ENCODE assay signal across 9 mouse cellular contexts in the genomic region with DNA sequence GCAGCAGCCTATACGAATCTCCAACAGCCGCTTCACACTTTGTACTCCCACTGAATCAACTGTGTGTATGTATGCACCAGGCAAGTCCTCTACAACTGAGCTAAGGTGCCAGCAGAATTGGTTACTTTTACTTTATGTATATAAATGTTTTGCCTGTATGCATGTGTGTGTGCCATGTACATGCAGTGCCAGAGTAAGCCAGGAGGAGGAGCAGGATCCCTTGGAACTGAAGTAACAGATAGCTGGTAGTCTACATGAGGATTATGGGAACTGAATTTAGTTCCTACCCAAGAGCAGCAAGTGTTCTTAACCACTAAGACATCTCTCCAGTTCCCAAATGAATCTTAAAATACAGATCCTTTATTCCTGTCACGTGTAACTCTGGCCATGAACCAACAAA. TPM values are rescaled to one million over a fixed set of nuclear protein-coding genes. Genes with fewer than 3 reads are reported as not detected.
DNase-seq lines count a peak whose midpoint lies in the region; ATAC-seq and TF ChIP-seq lines count a peak whose summit lies in the region.
"Had no signal": no experiment of that assay in that cellular context is flagged by ENCODE, and none has a peak within 500 bp of the region (broad histone marks: within the 10 kb centered on the region; RNA-seq: fewer than 3 reads in every experiment).

No protein-coding gene starts in this region.

- no peak for DNase-seq in forebrain, postnatal 0 days
- DNase-seq in forebrain, embryonic 11.5 days (ENCODE audit: low spot score), result no peak
- peak; percentile 25 to 49 for DNase-seq in urinary bladder, adult 18-20 months (ENCODE audit: low spot score in 2 of 2)
- no peak for DNase-seq in urinary bladder, adult 2 months (ENCODE audit: low spot score)
- peak; percentile 71 for DNase-seq in lung, postnatal 10 days
- DNase-seq in ovary, adult 18-20 months (ENCODE audit: low spot score), result no peak
- DNase-seq in Muller cell, postnatal 12 days (ENCODE audit: inconsistent ontology term), result no peak

- no peaks in the 10 kb centered on the region for H3K36me3 ChIP-seq in forebrain, postnatal 0 days (ENCODE audit: insufficient read depth)
- no peaks in the 10 kb centered on the region; the same call in 1 of the 2 replicates for H3K36me3 ChIP-seq in forebrain, embryonic 11.5 days (ENCODE audit: control insufficient read depth, insufficient read depth, low read length)
- H3K36me3 ChIP-seq in heart, embryonic 12.5 days, result peaks cover 23% of the 10 kb centered on the region

- whole genome bisulfite sequencing in forebrain, postnatal 0 days, result 93% methylated on average over 3 of the region's 3 CpGs
- 96% methylated on average over 3 of the region's 3 CpGs for WGBS in forebrain, embryonic 11.5 days
- WGBS in heart, embryonic 12.5 days, result 92% methylated on average over 3 of the region's 3 CpGs

- H3K4me1 ChIP-seq in forebrain, postnatal 0 days (ENCODE audit: insufficient read depth), result no peaks in the 10 kb centered on the region
- H3K4me1 ChIP-seq in forebrain, embryonic 11.5 days (replicated peaks; ENCODE audit: control insufficient read depth, insufficient read depth, low read length), result no peaks in the 10 kb centered on the region
- peaks cover 29% of the 10 kb centered on the region for H3K4me1 ChIP-seq in heart, embryonic 12.5 days (replicated peaks)

- H3K4me3 ChIP-seq in forebrain, postnatal 0 days (ENCODE audit: low read depth, low read length), result no peak overlapping the region
- H3K4me3 ChIP-seq in forebrain, embryonic 11.5 days (ENCODE audit: low read depth, low read length), result no peak overlapping the region
- H3K4me3 ChIP-seq in heart, embryonic 12.5 days, result no peak overlapping the region

- no peak overlapping the region for H3K4me2 ChIP-seq in forebrain, postnatal 0 days (ENCODE audit: low read depth)
- no peak overlapping the region for H3K4me2 ChIP-seq in forebrain, embryonic 11.5 days (ENCODE audit: low read depth, low read length, severe bottlenecking)
- H3K4me2 ChIP-seq in heart, embryonic 12.5 days, result no peak overlapping the region

- no peak overlapping the region for H3K27ac ChIP-seq in forebrain, postnatal 0 days (ENCODE audit: low read depth, low read length)
- H3K27ac ChIP-seq in forebrain, embryonic 11.5 days (ENCODE audit: low read depth, low read length), result no peak overlapping the region
- H3K27ac ChIP-seq in heart, embryonic 12.5 days (ENCODE audit: poor library complexity, severe bottlenecking), result peak overlapping the region; percentile 54

- H3K9ac ChIP-seq in forebrain, postnatal 0 days, result no peak overlapping the region
- no peak overlapping the region for H3K9ac ChIP-seq in forebrain, embryonic 11.5 days (ENCODE audit: low read length)
- no peak overlapping the region for H3K9ac ChIP-seq in heart, embryonic 12.5 days

- no peak; the same call in 1 of the 2 replicates for ATAC-seq in forebrain, postnatal 0 days
- ATAC-seq in forebrain, embryonic 11.5 days (replicated peaks; ENCODE audit: low FRiP score), result no peak
- ATAC-seq in heart, embryonic 12.5 days (ENCODE audit: insufficient number of reproducible peaks, low FRiP score), result no peak

- H3K9me3 ChIP-seq in forebrain, postnatal 0 days (ENCODE audit: low read length), result no peaks in the 10 kb centered on the region
- H3K9me3 ChIP-seq in forebrain, embryonic 11.5 days (ENCODE audit: control insufficient read depth, low read length), result no peaks in the 10 kb centered on the region
- H3K9me3 ChIP-seq in heart, embryonic 12.5 days (replicated peaks), result no peaks in the 10 kb centered on the region

- H3K27me3 ChIP-seq in forebrain, postnatal 0 days (ENCODE audit: insufficient read depth, low read length), result no peaks in the 10 kb centered on the region
- no peaks in the 10 kb centered on the region for H3K27me3 ChIP-seq in forebrain, embryonic 11.5 days (ENCODE audit: control insufficient read depth, insufficient read depth, low read length)
- no peaks in the 10 kb centered on the region for H3K27me3 ChIP-seq in heart, embryonic 12.5 days (replicated peaks)

- TF ChIP-seq CTCF in forebrain, postnatal 0 days (IDR thresholded peaks at IDR 0.05; ENCODE audit: low read depth), result peak; percentile 58

RNA-seq across cellular contexts. Expression of a gene that starts 48.0 kb away (rescaled TPM):
- total RNA-seq in forebrain, postnatal 0 days (2014; rRNA removed), result 12.2 and 21.1 TPM in 2 replicates
- 5.0 and 6.0 TPM in 2 replicates for polyA plus RNA-seq in forebrain, postnatal 0 days (2015; fragmentation: Nextera tagmentation; extraction: Ambion mirVana)
- 12.9 and 14.8 TPM in 2 replicates for polyA plus RNA-seq in forebrain, embryonic 11.5 days (2014; fragmentation: Nextera tagmentation; extraction: Ambion mirVana)
- 182 and 219 TPM in 2 replicates for polyA plus RNA-seq in urinary bladder, adult 2 months (2012; rRNA removed)
- 129 and 130 TPM in 2 replicates for polyA plus RNA-seq in heart, embryonic 12.5 days (2016; fragmentation: Nextera tagmentation; extraction: Ambion mirVana)

RNA-seq across cellular contexts. Expression of a gene that starts 51.6 kb away (rescaled TPM):
- 16.0 and 24.4 TPM in 2 replicates for total RNA-seq in forebrain, postnatal 0 days (2014; rRNA removed)
- polyA plus RNA-seq in forebrain, postnatal 0 days (2015; fragmentation: Nextera tagmentation; extraction: Ambion mirVana), result 6.8 and 14.4 TPM in 2 replicates
- 25.9 and 26.2 TPM in 2 replicates for polyA plus RNA-seq in forebrain, embryonic 11.5 days (2014; fragmentation: Nextera tagmentation; extraction: Ambion mirVana)
- polyA plus RNA-seq in urinary bladder, adult 2 months (2012; rRNA removed), result 14.9 and 16.0 TPM in 2 replicates
- 18.3 and 20.0 TPM in 2 replicates for polyA plus RNA-seq in heart, embryonic 12.5 days (2016; fragmentation: Nextera tagmentation; extraction: Ambion mirVana)

RNA-seq across cellular contexts. Expression of a gene that starts 58.2 kb away (rescaled TPM):
- 3.5 and 7.8 TPM in 2 replicates for total RNA-seq in forebrain, postnatal 0 days (2014; rRNA removed)
- 5.0 and 7.0 TPM in 2 replicates for polyA plus RNA-seq in forebrain, postnatal 0 days (2015; fragmentation: Nextera tagmentation; extraction: Ambion mirVana)
- not detected in 2 replicates for polyA plus RNA-seq in forebrain, embryonic 11.5 days (2014; fragmentation: Nextera tagmentation; extraction: Ambion mirVana)
- not detected in 2 replicates for polyA plus RNA-seq in urinary bladder, adult 2 months (2012; rRNA removed)
- not detected in 2 replicates for polyA plus RNA-seq in heart, embryonic 12.5 days (2016; fragmentation: Nextera tagmentation; extraction: Ambion mirVana)
- polyA plus RNA-seq: neural tube, embryonic 14.5 days had no signal

Comparison
In these comparisons a context has a peak if more than half of its experiments do, and no peak if none do; other contexts are left out.
1. DNase-seq: peak in urinary bladder, adult 18-20 months (2 of 2) and lung, postnatal 10 days (single experiment); none in forebrain, postnatal 0 days (single experiment), forebrain, embryonic 11.5 days (single experiment), urinary bladder, adult 2 months (single experiment), ovary, adult 18-20 months (single experiment) and Muller cell, postnatal 12 days (single experiment).